Mouse (Mus musculus): Measurements from ENCODE around the gene Dock9.

The Dock9 gene

DNA sequence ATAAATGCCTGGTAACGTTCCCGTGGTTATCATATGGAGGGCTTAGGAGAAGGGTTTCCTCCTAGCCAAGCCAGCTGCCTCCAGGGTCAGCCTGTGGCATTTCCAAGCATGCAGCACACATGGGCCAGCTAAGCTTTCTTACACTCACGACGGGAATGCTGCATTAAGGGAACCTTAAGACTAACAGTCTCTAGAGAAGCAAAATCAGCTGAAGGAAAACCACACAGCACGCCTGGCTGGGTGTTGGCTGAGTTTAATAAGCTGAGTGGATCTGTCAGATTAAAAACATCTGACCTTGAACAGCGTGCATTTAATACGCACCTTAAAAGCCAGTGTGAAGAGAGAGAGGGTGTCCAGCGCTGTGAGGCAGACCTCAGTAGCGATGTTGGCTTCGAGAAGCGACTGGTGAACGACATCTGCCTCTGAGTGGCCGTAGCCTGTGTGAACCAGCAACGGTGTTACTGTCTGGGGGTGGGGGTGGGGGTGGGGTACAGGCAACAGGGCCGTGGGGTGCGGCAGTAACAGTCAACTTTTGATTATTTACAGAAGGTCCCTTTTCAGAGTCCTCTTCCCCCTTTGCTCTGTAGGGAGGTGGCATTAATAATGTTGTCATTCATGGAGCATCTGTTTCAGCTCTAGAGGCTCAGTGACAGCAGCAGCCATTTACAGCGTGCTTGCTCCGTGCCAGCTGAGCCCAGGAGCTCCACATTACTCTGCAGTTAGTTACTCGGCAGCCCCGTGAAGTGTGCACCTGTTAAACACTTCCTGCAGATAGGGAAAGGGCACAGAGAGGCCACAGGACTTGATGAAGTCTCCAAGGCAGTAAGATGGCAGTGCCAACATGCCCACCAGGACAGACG, 211.5 kb downstream of the Dock9 start:
- DNase-seq (ENCODE audit: low spot score), result no peak

DNA sequence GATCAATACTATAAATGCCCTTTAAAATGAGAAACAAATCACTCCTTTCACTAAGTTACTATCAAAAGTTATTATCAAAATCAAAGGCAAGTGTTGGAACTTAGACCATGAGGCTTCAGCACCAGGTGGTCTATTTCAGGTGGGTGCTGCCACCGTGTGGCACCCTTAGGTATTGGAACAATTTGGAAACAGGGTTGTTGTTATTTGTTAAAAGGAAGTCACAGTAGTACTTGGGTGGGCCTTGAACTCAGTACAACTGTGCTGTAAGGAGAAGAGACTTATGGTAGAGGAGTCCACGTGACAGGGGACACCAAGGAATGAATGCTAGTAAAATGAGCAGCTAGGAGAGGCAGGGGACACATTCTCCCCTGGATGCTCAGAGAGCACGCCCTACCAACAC, 218.6 kb downstream of the Dock9 start:
- DNase-seq (ENCODE audit: low spot score), result peak; percentile 53

- DNase-seq (ENCODE audit: low spot score), result no peak
Measured at GRCm38 (mm10) chr14:121573391-121573790, 224.2 kb downstream of the Dock9 start.

DNA sequence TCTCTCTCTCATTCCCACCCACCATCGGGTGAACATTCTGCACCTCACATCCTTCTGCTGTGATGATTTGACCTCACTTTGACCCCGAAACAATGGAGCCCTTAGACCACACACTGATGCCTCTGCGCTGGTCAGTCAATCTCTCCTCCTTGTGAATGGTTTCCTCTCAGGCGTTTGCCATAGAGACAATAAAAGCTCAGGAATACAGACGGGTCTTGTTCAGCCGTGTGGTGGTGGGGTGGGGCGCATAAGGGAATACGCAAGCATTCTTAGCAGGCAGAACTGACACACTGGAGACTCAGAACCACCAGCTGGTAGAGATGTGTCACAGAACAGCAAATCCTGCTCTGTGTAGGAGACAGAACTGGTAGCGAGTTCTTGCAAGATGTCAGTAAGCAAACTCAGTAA, 230.8 kb downstream of the Dock9 start:
- no peak for DNase-seq (ENCODE audit: low spot score)

- DNase-seq (ENCODE audit: low spot score), result no peak
Measured at GRCm38 (mm10) chr14:121565930-121566329, 231.7 kb downstream of the Dock9 start.

- DNase-seq (ENCODE audit: low spot score), result no peak
Measured at GRCm38 (mm10) chr14:121564656-121565055, 233.0 kb downstream of the Dock9 start.

DNA sequence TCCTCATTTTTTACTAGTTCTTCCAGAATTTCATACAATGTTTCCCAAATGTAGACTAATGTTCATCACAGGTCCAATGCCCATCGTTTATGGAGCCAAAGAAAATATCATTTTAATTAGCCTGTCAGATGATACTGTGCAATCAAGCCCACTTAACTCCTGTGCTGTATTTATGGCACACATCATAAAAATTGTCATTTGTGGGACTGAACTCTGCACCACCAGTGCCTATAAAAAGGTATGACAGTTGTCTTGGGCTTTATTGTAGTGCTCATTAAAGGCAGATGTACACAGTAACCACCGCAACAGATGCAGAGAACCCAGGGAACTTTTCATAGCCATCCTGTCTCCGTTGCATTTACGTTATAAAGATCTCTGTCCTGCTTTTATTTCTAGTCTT, 233.7 kb downstream of the Dock9 start:
- DNase-seq (ENCODE audit: low spot score), result no peak

DNA sequence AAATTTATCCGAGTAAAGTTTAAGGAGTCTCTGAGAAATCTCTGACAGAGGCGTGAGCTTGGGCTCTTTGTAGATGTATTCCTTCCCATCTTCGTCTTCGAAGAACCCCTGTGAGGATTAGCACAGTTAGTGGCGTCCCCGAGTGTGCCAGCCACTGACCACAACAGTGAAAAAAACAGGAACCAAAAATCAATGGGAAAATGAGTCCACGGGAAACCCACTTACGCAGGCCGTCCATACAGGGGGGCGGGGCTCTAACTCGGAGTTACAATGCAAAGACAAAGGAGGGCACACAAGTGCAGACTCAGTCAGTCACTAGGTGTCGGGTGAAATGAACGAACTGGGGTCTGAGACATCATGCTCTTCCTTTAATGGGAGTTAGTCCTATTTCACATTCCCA, 238.6 kb downstream of the Dock9 start:
- DNase-seq (ENCODE audit: low spot score), result no peak

GRCm38 (mm10) chr14:121556401-121557315, 241.0 kb downstream of the Dock9 start:
- no peak for DNase-seq (ENCODE audit: low spot score)

- no peak for DNase-seq (ENCODE audit: low spot score)
Measured at GRCm38 (mm10) chr14:121553785-121554184, 243.9 kb downstream of the Dock9 start.

DNA sequence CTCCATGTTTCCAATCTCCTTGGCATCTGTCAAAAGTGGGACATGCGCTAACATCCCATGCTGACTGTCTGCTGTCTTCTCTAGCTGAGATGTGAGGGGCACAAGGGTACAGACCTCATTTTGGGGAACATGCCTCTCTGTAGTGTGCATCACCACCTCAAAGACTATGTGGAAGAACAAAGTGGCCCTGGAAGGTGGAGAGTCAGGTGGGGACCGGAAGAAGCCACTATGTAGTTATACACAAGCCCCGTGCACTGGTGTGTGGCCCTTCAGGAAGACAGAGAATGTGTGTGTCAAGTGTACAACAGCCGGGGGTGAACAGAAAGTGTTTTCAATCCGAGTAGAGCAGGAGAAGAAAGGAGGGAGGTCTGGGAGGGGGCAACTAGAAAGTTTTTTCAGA, 245.1 kb downstream of the Dock9 start:
- no peak for DNase-seq (ENCODE audit: low spot score)

- no peak for DNase-seq (ENCODE audit: low spot score)
Measured at GRCm38 (mm10) chr14:121549834-121550233, 247.8 kb downstream of the Dock9 start.

GRCm38 (mm10) chr14:121547745-121548144, 249.9 kb downstream of the Dock9 start:
- peak; percentile 32 for DNase-seq (ENCODE audit: low spot score)

- peak; percentile 41 for DNase-seq (ENCODE audit: low spot score)
Measured at GRCm38 (mm10) chr14:121546621-121547020, 251.0 kb downstream of the Dock9 start.

DNA sequence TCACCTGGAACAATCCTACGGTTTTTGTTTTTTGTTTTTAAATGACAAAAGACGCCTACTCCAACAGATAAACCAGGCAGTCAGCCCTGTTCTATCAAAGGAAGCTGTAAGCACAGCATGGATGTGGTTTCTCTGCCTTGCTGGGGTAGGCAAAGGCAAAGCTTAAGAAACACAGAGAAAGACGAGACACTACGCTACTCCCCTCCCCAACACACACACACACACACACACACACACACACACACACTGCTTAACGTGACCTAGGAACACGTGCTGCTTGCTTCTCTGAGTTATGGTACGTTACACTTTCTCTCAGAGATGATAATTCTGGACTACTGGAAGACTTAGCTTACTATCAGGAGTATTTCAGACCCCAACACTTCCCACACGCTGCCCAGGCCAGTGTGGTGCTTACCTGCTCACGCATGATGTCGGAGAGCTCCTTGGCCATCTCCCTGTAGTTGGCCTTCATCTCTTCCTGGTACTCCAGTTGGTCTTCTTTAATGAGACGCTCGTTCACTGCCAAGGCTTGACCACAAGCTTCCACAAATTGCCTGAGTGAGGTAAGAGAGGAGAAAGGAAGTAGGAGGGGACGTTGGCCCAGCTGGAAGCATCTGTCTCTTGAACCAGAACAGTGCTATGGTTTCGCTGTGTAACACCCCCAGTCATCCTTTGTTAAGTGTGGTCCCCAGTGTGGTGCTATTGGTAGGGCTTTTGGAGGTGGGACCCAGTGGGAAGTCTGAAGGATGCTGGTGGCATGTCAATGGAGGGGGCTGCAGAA, 251.9 kb downstream of the Dock9 start:
- no peak for DNase-seq (ENCODE audit: low spot score)

- DNase-seq (ENCODE audit: low spot score), result no peak
Measured at GRCm38 (mm10) chr14:121541262-121541661, 256.4 kb downstream of the Dock9 start.

DNA sequence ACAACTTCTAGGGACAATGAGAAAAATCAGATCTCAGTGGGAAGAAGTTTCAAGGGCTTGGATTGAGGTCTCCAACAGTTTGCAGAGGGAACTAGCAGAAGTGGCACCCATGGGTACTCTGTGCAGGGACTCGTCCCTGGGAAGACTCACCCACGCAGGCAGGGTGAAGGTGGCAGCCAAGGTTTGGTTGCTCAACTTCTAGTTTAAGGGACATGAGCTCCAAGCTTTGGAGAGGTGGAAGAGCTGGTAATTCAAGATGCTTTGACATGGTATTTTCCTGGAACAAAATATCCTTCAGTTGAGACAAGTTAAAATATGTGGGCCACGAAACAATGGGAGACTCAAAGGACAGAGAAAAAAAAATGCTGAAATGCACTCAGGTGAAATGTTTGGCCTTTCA, 263.1 kb downstream of the Dock9 start:
- no peak for DNase-seq (ENCODE audit: low spot score)

- DNase-seq (ENCODE audit: low spot score), result no peak
Measured at GRCm38 (mm10) chr14:121530853-121531252, 266.8 kb downstream of the Dock9 start.

DNA sequence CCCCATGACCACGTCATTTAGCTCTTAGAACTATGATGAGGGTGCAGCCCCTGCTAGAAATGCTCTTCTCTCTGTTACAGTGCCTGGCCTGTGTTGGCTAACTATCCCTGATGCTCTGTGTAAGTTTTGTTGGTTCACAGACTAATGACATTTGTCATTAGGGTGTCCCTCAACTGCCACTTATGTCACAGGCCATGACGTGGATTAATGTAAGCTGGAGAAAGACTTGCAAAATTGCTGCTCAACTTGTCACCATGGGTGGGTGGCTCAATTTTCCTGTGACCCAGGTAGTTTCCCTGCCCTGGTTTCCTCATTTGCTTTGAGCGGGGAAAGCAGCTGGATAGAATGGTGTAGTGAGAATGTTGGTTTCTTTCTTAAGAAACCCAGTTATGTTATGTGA, 269.8 kb downstream of the Dock9 start:
- DNase-seq (ENCODE audit: low spot score), result no peak

DNA sequence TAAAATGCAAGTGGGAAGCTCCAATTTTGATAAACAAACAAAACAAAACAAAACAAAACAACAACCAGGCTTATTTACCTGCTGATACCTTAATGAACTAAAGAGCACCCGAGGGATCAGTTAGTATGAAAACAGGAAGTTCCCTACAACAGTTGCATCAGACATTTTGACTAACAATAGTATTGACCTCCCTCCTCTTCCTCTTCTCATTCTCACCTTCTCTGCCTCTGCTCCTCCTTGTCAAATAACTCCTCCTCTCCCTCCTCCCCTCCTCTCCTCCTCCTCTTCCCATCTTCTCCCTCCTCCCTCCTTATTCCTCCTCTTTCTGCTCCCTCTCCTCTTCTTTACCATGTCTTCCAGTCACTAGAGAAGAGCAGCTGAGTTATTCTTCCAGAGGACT, 270.4 kb downstream of the Dock9 start:
- DNase-seq (ENCODE audit: low spot score), result no peak

DNA sequence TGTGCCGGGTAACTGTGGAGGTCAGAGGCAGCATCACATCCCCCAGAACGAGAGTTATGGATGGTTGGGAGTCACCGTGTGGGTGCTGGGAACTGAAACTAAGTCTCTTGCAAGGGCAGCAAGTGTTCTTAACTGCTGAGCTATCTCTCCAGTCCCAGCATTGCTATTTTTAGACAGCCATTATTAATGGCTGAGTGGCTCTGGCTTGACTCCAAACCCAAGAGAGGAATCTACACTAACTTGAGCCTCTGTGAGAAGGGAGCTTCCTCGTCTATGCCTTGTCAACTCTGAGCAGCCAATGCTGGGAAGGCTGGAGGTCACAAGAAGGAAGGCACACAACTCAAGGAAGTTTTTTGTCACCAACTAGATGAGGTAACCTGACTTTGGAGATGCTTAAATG, 275.9 kb downstream of the Dock9 start:
- peak; percentile 57 for DNase-seq (ENCODE audit: low spot score)

GRCm38 (mm10) chr14:121516881-121517280, 280.8 kb downstream of the Dock9 start:
- no peak for DNase-seq (ENCODE audit: low spot score)

Data from adipocyte (in vitro differentiated cells).